Mouse (Mus musculus) intestine, embryonic 14.5 days (tissue): ENCODE measurements around the gene Cyfip2. TPM values are rescaled to one million over a fixed set of nuclear protein-coding genes. Genes with fewer than 3 reads are reported as not detected.

ENCODE experiments used
- ATAC-seq: fragments of 200-750 bp; cut with Nextera tagmentation; replicated peaks from 2 replicates; pipeline ENCODE4 v1.8.0; 2017; ENCODE audit warnings: low read depth, moderate number of reproducible peaks, moderate TSS enrichment, moderate library complexity; ENCODE audit not compliant: low FRiP score, low TSS enrichment
- DNase-seq: peaks from one replicate; pipeline ENCODE4 v3.0.0-alpha.2; 2018; ENCODE audit warnings: low spot score
- H3K27ac ChIP-seq: fragments of 300-500 bp; sonication (generic); 2 replicates; pipeline ENCODE4 v1.5.1; 2014; ENCODE audit warnings: low read depth, mild to moderate bottlenecking, control low read depth
- H3K27me3 ChIP-seq: fragments of 300-500 bp; sonication (generic); replicated peaks from 2 replicates; pipeline ENCODE4 v1.6.1; 2014; ENCODE audit warnings: low read length, control low read depth; ENCODE audit not compliant: control insufficient read depth, insufficient read depth
- H3K36me3 ChIP-seq: fragments of 300-500 bp; sonication (generic); 2 replicates; pipeline ENCODE4 v1.6.1; 2014; ENCODE audit warnings: low read length, control low read depth; ENCODE audit not compliant: control insufficient read depth, insufficient read depth
- H3K4me1 ChIP-seq: fragments of 300-500 bp; sonication (generic); replicated peaks from 2 replicates; pipeline ENCODE4 v1.6.1; 2014; ENCODE audit warnings: low read length, control low read depth, mixed read lengths; ENCODE audit not compliant: control insufficient read depth, insufficient read depth
- H3K4me2 ChIP-seq: fragments of 300-500 bp; sonication (generic); 2 replicates; pipeline ENCODE4 v1.6.1; 2014; ENCODE audit warnings: low read length
- H3K4me3 ChIP-seq: fragments of 300-500 bp; sonication (generic); 2 replicates; pipeline ENCODE4 v1.5.1; 2014; ENCODE audit warnings: low read depth, low read length, control low read depth, mixed read lengths
- H3K9ac ChIP-seq: fragments of 300-500 bp; sonication (generic); 2 replicates; pipeline ENCODE4 v1.6.1; 2014; ENCODE audit warnings: mild to moderate bottlenecking, low read length
- H3K9me3 ChIP-seq: fragments of 300-500 bp; sonication (generic); 2 replicates; pipeline ENCODE4 v1.6.1; 2016; ENCODE audit warnings: low read length, control low read depth; ENCODE audit not compliant: control insufficient read depth
- WGBS: fragments of 180-500 bp; shearing (Covaris S2); extraction: QIAGEN DNeasy Blood & Tissue Kit; methylation state at CpG from one replicate; pipeline ENCODE4 v1.1.7; 2014; 5-methylcytosine and 5-hydroxymethylcytosine counted together
- polyA plus RNA-seq: library from polyadenylated mRNA; unstranded; fragments of >200 nt; fragmentation: Nextera tagmentation; extraction: Ambion mirVana; gene quantifications from 2 replicates; pipeline ENCODE4 v1.2.1, GENCODE M21; 2014

The Cyfip2 gene
- polyA plus RNA-seq, 1 experiment from 2014 or later, result 13.4 TPM

GRCm38 (mm10) chr11:46246393-46246792 lies 66.3 kb downstream of the Cyfip2 start:
- no peak overlapping the region for H3K27ac ChIP-seq
- no peaks in the 10 kb centered on the region for H3K4me1 ChIP-seq
- no peak overlapping the region for H3K4me3 ChIP-seq
- no peak for ATAC-seq
- H3K9ac ChIP-seq, result no peak overlapping the region
- H3K27me3 ChIP-seq, result no peaks in the 10 kb centered on the region
- H3K4me2 ChIP-seq, result no peak overlapping the region
- DNase-seq, result no peak
- no peaks in the 10 kb centered on the region for H3K36me3 ChIP-seq
- WGBS, result 61% methylated on average over 7 of the region's 7 CpGs
- no peaks in the 10 kb centered on the region for H3K9me3 ChIP-seq

DNA sequence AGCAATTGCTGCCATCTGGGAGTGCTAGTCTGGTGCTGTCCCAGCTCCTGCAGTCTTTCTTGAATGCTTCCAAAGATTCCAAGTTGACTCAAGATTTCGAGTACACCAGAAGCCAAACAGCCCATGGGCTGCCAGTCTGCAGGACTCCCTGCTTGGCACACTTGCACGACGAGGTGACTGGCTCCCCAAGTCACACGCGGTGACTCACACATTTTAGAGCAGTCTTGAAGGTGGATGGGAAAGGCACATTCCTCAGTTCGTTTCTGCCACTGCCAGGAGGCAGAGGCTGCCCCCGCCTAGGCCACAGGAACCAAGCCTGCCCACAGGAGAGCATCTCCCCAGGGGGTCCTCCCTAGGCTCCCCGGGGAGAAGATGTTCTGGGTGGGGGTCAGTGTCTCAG lies 66.7 kb downstream of the Cyfip2 start:
- Histone ChIP-seq H3K9ac (no peak overlapping the region), H3K4me3 (no peak overlapping the region), H3K27me3 (no peaks in the 10 kb centered on the region), H3K27ac (no peak overlapping the region), H3K4me1 (no peaks in the 10 kb centered on the region), H3K36me3 (no peaks in the 10 kb centered on the region), H3K4me2 (no peak overlapping the region), H3K9me3 (no peaks in the 10 kb centered on the region)
- DNase-seq, result no peak
- WGBS, result 71% methylated on average over 8 of the region's 8 CpGs
- no peak for ATAC-seq

- no peaks in the 10 kb centered on the region for H3K27me3 ChIP-seq
- H3K27ac ChIP-seq, result no peak overlapping the region
- DNase-seq, result no peak
- H3K9me3 ChIP-seq, result no peaks in the 10 kb centered on the region
- no peak overlapping the region for H3K4me3 ChIP-seq
- no peaks in the 10 kb centered on the region for H3K4me1 ChIP-seq
- H3K36me3 ChIP-seq, result 0 out of 2 replicates have a peak, but pooled peaks cover 1% of the 10 kb centered on the region
- WGBS, result 92% methylated on average over 23 of the region's 23 CpGs
- no peak for ATAC-seq
- no peak overlapping the region for H3K4me2 ChIP-seq
- no peak overlapping the region for H3K9ac ChIP-seq
Observed at GRCm38 (mm10) chr11:46244731-46245604, 67.7 kb downstream of the Cyfip2 start.

DNA sequence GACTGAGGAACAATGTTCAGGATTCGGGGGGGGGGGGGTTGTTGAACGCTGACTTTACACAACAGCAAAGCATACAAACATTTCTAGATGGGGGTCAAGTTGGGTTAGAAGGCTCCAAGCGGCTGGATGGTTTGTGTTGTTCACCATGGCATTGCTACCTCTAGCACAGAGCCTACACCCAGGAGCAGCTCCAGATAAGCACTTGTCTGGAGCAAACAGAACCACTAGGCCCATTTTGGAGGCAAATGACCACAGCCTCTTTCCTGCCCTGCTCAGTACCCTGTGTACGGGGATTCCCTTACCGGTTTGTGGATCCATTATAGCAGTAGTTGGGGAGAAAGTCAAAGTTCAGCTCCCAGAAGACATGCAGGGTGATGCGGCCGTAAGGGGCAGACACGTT lies 70.7 kb downstream of the Cyfip2 start:
- H3K4me1 ChIP-seq, result no peaks in the 10 kb centered on the region
- H3K27me3 ChIP-seq, result no peaks in the 10 kb centered on the region
- DNase-seq (no peak), ATAC-seq (no peak)
- 86% methylated on average over 8 of the region's 8 CpGs for WGBS
- no peak overlapping the region for H3K4me2 ChIP-seq
- no peaks in the 10 kb centered on the region for H3K9me3 ChIP-seq
- no peak overlapping the region for H3K27ac ChIP-seq
- no peak overlapping the region for H3K4me3 ChIP-seq
- H3K36me3 ChIP-seq, result peaks cover 9% of the 10 kb centered on the region; the same call in 1 of the 2 replicates
- no peak overlapping the region for H3K9ac ChIP-seq

DNA sequence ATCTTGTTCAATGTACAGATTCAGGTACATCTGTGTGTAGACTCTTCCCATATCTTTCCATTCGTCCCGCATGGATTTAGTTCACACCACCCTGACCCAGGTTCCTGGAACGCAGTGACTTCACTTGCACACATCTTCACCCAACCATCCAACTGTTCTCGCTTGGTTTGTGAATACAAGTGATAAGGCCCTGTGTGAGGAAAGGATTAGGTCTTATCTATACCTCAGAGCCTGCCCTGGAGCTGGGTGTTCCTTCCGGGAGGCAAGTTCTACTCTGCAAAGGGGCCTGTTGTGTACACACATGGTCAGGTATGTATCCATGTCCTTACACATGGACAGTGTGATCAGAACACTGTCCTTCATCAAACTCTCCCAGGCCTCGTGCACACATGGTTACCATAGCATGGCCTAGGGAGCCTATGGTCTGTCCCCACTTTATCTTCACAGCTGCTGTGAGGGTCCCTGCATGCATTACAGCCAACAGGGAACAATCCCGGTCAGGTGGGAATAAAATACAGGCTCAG lies 71.4 kb downstream of the Cyfip2 start:
- no peak for ATAC-seq
- no peak overlapping the region for H3K27ac ChIP-seq
- no peak overlapping the region for H3K4me2 ChIP-seq
- no peak overlapping the region for H3K9ac ChIP-seq
- WGBS, result 87% methylated on average over 7 of the region's 7 CpGs
- H3K9me3 ChIP-seq, result no peaks in the 10 kb centered on the region
- H3K36me3 ChIP-seq, result peaks cover 9% of the 10 kb centered on the region; the same call in 1 of the 2 replicates
- H3K4me1 ChIP-seq, result no peaks in the 10 kb centered on the region
- no peaks in the 10 kb centered on the region for H3K27me3 ChIP-seq
- no peak overlapping the region for H3K4me3 ChIP-seq
- no peak for DNase-seq

DNA sequence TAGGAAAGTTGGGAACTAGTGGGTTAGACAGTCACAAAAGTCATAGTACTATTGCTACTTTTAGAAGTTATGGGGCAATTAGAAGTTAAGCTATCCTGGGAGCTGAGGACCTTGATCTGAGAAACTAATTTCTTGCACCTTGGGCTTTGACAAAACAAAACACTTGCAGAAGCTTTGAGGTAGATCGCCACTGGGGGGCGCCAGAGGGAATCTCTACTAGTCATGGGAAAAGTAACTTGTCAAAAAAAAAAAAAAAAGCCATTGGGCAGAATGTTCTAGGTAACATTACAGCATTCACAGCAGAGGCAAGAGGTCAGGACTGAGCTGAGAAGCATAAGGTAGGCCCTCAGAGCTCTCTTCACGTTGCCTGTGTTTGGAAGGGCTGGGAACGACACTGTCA lies 75.7 kb downstream of the Cyfip2 start:
- ATAC-seq (no peak), DNase-seq (peak; percentile 78)
- WGBS, result 38% methylated on average over 4 of the region's 4 CpGs
- no peaks in the 10 kb centered on the region for H3K27me3 ChIP-seq
- H3K36me3 ChIP-seq, result peaks cover 9% of the 10 kb centered on the region; the same call in 1 of the 2 replicates
- H3K4me3 ChIP-seq, result no peak overlapping the region
- H3K4me2 ChIP-seq, result no peak overlapping the region
- no peak overlapping the region for H3K9ac ChIP-seq
- no peaks in the 10 kb centered on the region for H3K4me1 ChIP-seq
- H3K27ac ChIP-seq, result no peak overlapping the region
- H3K9me3 ChIP-seq, result no peaks in the 10 kb centered on the region

GRCm38 (mm10) chr11:46235334-46235733 lies 77.3 kb downstream of the Cyfip2 start, which contains the start of gene Fndc9:
Gene Fndc9, plus strand, starts transcription at chr11:46235531.
- Histone ChIP-seq H3K4me1 (no peaks in the 10 kb centered on the region), H3K36me3 (peaks cover 9% of the 10 kb centered on the region; the same call in 1 of the 2 replicates), H3K4me2 (no peak within 1 kb of the TSS), H3K27ac (no peak within 1 kb of the TSS), H3K9me3 (no peaks in the 10 kb centered on the region), H3K9ac (no peak within 1 kb of the TSS), H3K27me3 (no peaks in the 10 kb centered on the region), H3K4me3 (no peak within 1 kb of the TSS)
- no peak for DNase-seq
- 74% methylated on average over 11 of the region's 11 CpGs for WGBS
- ATAC-seq, result no peak

- Histone ChIP-seq H3K9ac (no peak overlapping the region), H3K9me3 (no peaks in the 10 kb centered on the region), H3K4me1 (no peaks in the 10 kb centered on the region), H3K36me3 (no peaks in the 10 kb centered on the region), H3K4me2 (no peak overlapping the region), H3K4me3 (no peak overlapping the region), H3K27ac (no peak overlapping the region), H3K27me3 (no peaks in the 10 kb centered on the region)
- WGBS, result 91% methylated on average over 4 of the region's 4 CpGs
- DNase-seq (no peak), ATAC-seq (no peak)
Observed at GRCm38 (mm10) chr11:46233966-46234365, 78.7 kb downstream of the Cyfip2 start.
